Mouse (Mus musculus): Measurements from ENCODE around the gene Sh2b3. TPM values are rescaled to one million over a fixed set of nuclear protein-coding genes. Genes with fewer than 3 reads are reported as not detected.

Gene Sh2b3
- polyA plus RNA-seq, 1 experiment from 2014 or later = 10.5 TPM

- H3K9ac ChIP-seq (ENCODE audit: low read length) = no peak overlapping the region
- DNase-seq (ENCODE audit: low spot score) (no peak), ATAC-seq (ENCODE audit: insufficient read depth, low FRiP score, low TSS enrichment) (no peak)
- no peaks in the 10 kb centered on the region for H3K9me3 ChIP-seq (ENCODE audit: control insufficient read depth, low read length)
- 0 out of 2 replicates have a peak, but pooled peaks cover 6% of the 10 kb centered on the region for H3K4me1 ChIP-seq (ENCODE audit: control insufficient read depth, insufficient read depth, low read length)
- no peak overlapping the region for H3K4me3 ChIP-seq (ENCODE audit: low read depth, low read length)
- no peak overlapping the region for H3K4me2 ChIP-seq (ENCODE audit: low read depth)
- H3K27me3 ChIP-seq (ENCODE audit: control insufficient read depth, insufficient read depth, low read length) = peaks cover 11% of the 10 kb centered on the region
- H3K36me3 ChIP-seq (ENCODE audit: control insufficient read depth, insufficient read depth, low read length) = peaks cover 2% of the 10 kb centered on the region
- 100% methylated on average over 1 of the region's 1 CpGs for WGBS
- H3K27ac ChIP-seq (ENCODE audit: low read depth, low read length) = no peak overlapping the region
Observed at GRCm38 (mm10) chr5:121823668-121824067, 13.8 kb downstream of the Sh2b3 start.

- WGBS = 71% methylated on average over 7 of the region's 7 CpGs
- no peaks in the 10 kb centered on the region for H3K9me3 ChIP-seq (ENCODE audit: control insufficient read depth, low read length)
- ATAC-seq (ENCODE audit: insufficient read depth, low FRiP score, low TSS enrichment) (no peak), DNase-seq (ENCODE audit: low spot score) (no peak)
- H3K9ac ChIP-seq (ENCODE audit: low read length) = no peak overlapping the region
- H3K4me3 ChIP-seq (ENCODE audit: low read depth, low read length) = no peak overlapping the region
- no peaks in the 10 kb centered on the region for H3K4me1 ChIP-seq (ENCODE audit: control insufficient read depth, insufficient read depth, low read length)
- H3K27ac ChIP-seq (ENCODE audit: low read depth, low read length) = no peak overlapping the region
- H3K36me3 ChIP-seq (ENCODE audit: control insufficient read depth, insufficient read depth, low read length) = peaks cover 8% of the 10 kb centered on the region
- H3K4me2 ChIP-seq (ENCODE audit: low read depth) = no peak overlapping the region
- peaks cover 5% of the 10 kb centered on the region for H3K27me3 ChIP-seq (ENCODE audit: control insufficient read depth, insufficient read depth, low read length)
Observed at GRCm38 (mm10) chr5:121822786-121823505, 14.5 kb downstream of the Sh2b3 start.

- H3K36me3 ChIP-seq (ENCODE audit: control insufficient read depth, insufficient read depth, low read length) = peaks cover 17% of the 10 kb centered on the region
- no peak overlapping the region for H3K27ac ChIP-seq (ENCODE audit: low read depth, low read length)
- H3K27me3 ChIP-seq (ENCODE audit: control insufficient read depth, insufficient read depth, low read length) = no peaks in the 10 kb centered on the region
- ATAC-seq (ENCODE audit: insufficient read depth, low FRiP score, low TSS enrichment) = no peak
- no peak for DNase-seq (ENCODE audit: low spot score)
- no peak overlapping the region for H3K9ac ChIP-seq (ENCODE audit: low read length)
- H3K4me1 ChIP-seq (ENCODE audit: control insufficient read depth, insufficient read depth, low read length) = no peaks in the 10 kb centered on the region
- no peaks in the 10 kb centered on the region for H3K9me3 ChIP-seq (ENCODE audit: control insufficient read depth, low read length)
- H3K4me3 ChIP-seq (ENCODE audit: low read depth, low read length) = no peak overlapping the region
- WGBS = 73% methylated on average over 5 of the region's 5 CpGs
- H3K4me2 ChIP-seq (ENCODE audit: low read depth) = no peak overlapping the region
Observed at GRCm38 (mm10) chr5:121821552-121821951, 15.9 kb downstream of the Sh2b3 start.

GRCm38 (mm10) chr5:121821116-121821515 is 16.3 kb downstream of the Sh2b3 start:
- ATAC-seq (ENCODE audit: insufficient read depth, low FRiP score, low TSS enrichment) (no peak), DNase-seq (ENCODE audit: low spot score) (no peak)
- Histone ChIP-seq H3K4me1 (ENCODE audit: control insufficient read depth, insufficient read depth, low read length) (no peaks in the 10 kb centered on the region), H3K36me3 (ENCODE audit: control insufficient read depth, insufficient read depth, low read length) (peaks cover 21% of the 10 kb centered on the region), H3K4me2 (ENCODE audit: low read depth) (no peak overlapping the region), H3K27ac (ENCODE audit: low read depth, low read length) (no peak overlapping the region), H3K4me3 (ENCODE audit: low read depth, low read length) (no peak overlapping the region), H3K9me3 (ENCODE audit: control insufficient read depth, low read length) (no peaks in the 10 kb centered on the region), H3K9ac (ENCODE audit: low read length) (no peak overlapping the region), H3K27me3 (ENCODE audit: control insufficient read depth, insufficient read depth, low read length) (no peaks in the 10 kb centered on the region)
- 84% methylated on average over 5 of the region's 5 CpGs for WGBS

- Histone ChIP-seq H3K4me2 (ENCODE audit: low read depth) (no peak overlapping the region), H3K9me3 (ENCODE audit: control insufficient read depth, low read length) (no peaks in the 10 kb centered on the region), H3K27me3 (ENCODE audit: control insufficient read depth, insufficient read depth, low read length) (no peaks in the 10 kb centered on the region), H3K27ac (ENCODE audit: low read depth, low read length) (no peak overlapping the region), H3K9ac (ENCODE audit: low read length) (no peak overlapping the region), H3K4me3 (ENCODE audit: low read depth, low read length) (no peak overlapping the region), H3K4me1 (ENCODE audit: control insufficient read depth, insufficient read depth, low read length) (no peaks in the 10 kb centered on the region), H3K36me3 (ENCODE audit: control insufficient read depth, insufficient read depth, low read length) (peaks cover 22% of the 10 kb centered on the region)
- ATAC-seq (ENCODE audit: insufficient read depth, low FRiP score, low TSS enrichment) = no peak
- 94% methylated on average over 3 of the region's 3 CpGs for WGBS
- DNase-seq (ENCODE audit: low spot score) = no peak
Observed at GRCm38 (mm10) chr5:121820657-121821056, 16.8 kb downstream of the Sh2b3 start.

- Histone ChIP-seq H3K27me3 (ENCODE audit: control insufficient read depth, insufficient read depth, low read length) (no peaks in the 10 kb centered on the region), H3K27ac (ENCODE audit: low read depth, low read length) (no peak overlapping the region), H3K4me3 (ENCODE audit: low read depth, low read length) (no peak overlapping the region), H3K36me3 (ENCODE audit: control insufficient read depth, insufficient read depth, low read length) (peaks cover 22% of the 10 kb centered on the region), H3K4me2 (ENCODE audit: low read depth) (no peak overlapping the region), H3K9ac (ENCODE audit: low read length) (no peak overlapping the region), H3K9me3 (ENCODE audit: control insufficient read depth, low read length) (no peaks in the 10 kb centered on the region), H3K4me1 (ENCODE audit: control insufficient read depth, insufficient read depth, low read length) (no peaks in the 10 kb centered on the region)
- 83% methylated on average over 2 of the region's 2 CpGs for WGBS
- DNase-seq (ENCODE audit: low spot score) (no peak), ATAC-seq (ENCODE audit: insufficient read depth, low FRiP score, low TSS enrichment) (no peak)
Observed at GRCm38 (mm10) chr5:121820161-121820560, 17.3 kb downstream of the Sh2b3 start.

GRCm38 (mm10) chr5:121819559-121819958 is 17.9 kb downstream of the Sh2b3 start:
- peaks cover 22% of the 10 kb centered on the region for H3K36me3 ChIP-seq (ENCODE audit: control insufficient read depth, insufficient read depth, low read length)
- no peak overlapping the region for H3K9ac ChIP-seq (ENCODE audit: low read length)
- WGBS = 96% methylated on average over 5 of the region's 5 CpGs

GRCm38 (mm10) chr5:121818862-121819261 is 18.6 kb downstream of the Sh2b3 start:
- no peak for DNase-seq (ENCODE audit: low spot score)
- ATAC-seq (ENCODE audit: insufficient read depth, low FRiP score, low TSS enrichment) = no peak

More at GRCm38 (mm10) chr5:121819559-121819958, 17.9 kb downstream of the Sh2b3 start:
- DNase-seq (ENCODE audit: low spot score) (no peak), ATAC-seq (ENCODE audit: insufficient read depth, low FRiP score, low TSS enrichment) (no peak)
- Histone ChIP-seq H3K4me1 (ENCODE audit: control insufficient read depth, insufficient read depth, low read length) (no peaks in the 10 kb centered on the region), H3K27ac (ENCODE audit: low read depth, low read length) (no peak overlapping the region), H3K27me3 (ENCODE audit: control insufficient read depth, insufficient read depth, low read length) (no peaks in the 10 kb centered on the region), H3K4me3 (ENCODE audit: low read depth, low read length) (no peak overlapping the region), H3K4me2 (ENCODE audit: low read depth) (no peak overlapping the region), H3K9me3 (ENCODE audit: control insufficient read depth, low read length) (no peaks in the 10 kb centered on the region)

GRCm38 (mm10) chr5:121818401-121818800 is 19.0 kb downstream of the Sh2b3 start:
- no peaks in the 10 kb centered on the region for H3K4me1 ChIP-seq (ENCODE audit: control insufficient read depth, insufficient read depth, low read length)
- H3K36me3 ChIP-seq (ENCODE audit: control insufficient read depth, insufficient read depth, low read length) = peaks cover 23% of the 10 kb centered on the region
- no peak for ATAC-seq (ENCODE audit: insufficient read depth, low FRiP score, low TSS enrichment)
- no peak overlapping the region for H3K4me2 ChIP-seq (ENCODE audit: low read depth)
- no peak for DNase-seq (ENCODE audit: low spot score)
- H3K27me3 ChIP-seq (ENCODE audit: control insufficient read depth, insufficient read depth, low read length) = no peaks in the 10 kb centered on the region
- H3K9ac ChIP-seq (ENCODE audit: low read length) = no peak overlapping the region
- H3K9me3 ChIP-seq (ENCODE audit: control insufficient read depth, low read length) = no peaks in the 10 kb centered on the region
- no peak overlapping the region for H3K27ac ChIP-seq (ENCODE audit: low read depth, low read length)
- no peak overlapping the region for H3K4me3 ChIP-seq (ENCODE audit: low read depth, low read length)
- WGBS = 92% methylated on average over 7 of the region's 7 CpGs

More at GRCm38 (mm10) chr5:121818862-121819261, 18.6 kb downstream of the Sh2b3 start:
- H3K9me3 ChIP-seq (ENCODE audit: control insufficient read depth, low read length) = no peaks in the 10 kb centered on the region
- H3K36me3 ChIP-seq (ENCODE audit: control insufficient read depth, insufficient read depth, low read length) = peaks cover 22% of the 10 kb centered on the region
- 95% methylated on average over 4 of the region's 4 CpGs for WGBS
- no peak overlapping the region for H3K4me3 ChIP-seq (ENCODE audit: low read depth, low read length)
- no peaks in the 10 kb centered on the region for H3K27me3 ChIP-seq (ENCODE audit: control insufficient read depth, insufficient read depth, low read length)
- no peak overlapping the region for H3K9ac ChIP-seq (ENCODE audit: low read length)
- no peaks in the 10 kb centered on the region for H3K4me1 ChIP-seq (ENCODE audit: control insufficient read depth, insufficient read depth, low read length)
- H3K4me2 ChIP-seq (ENCODE audit: low read depth) = no peak overlapping the region
- no peak overlapping the region for H3K27ac ChIP-seq (ENCODE audit: low read depth, low read length)

All from neural tube, embryonic 11.5 days (tissue).